In the genomic region with DNA sequence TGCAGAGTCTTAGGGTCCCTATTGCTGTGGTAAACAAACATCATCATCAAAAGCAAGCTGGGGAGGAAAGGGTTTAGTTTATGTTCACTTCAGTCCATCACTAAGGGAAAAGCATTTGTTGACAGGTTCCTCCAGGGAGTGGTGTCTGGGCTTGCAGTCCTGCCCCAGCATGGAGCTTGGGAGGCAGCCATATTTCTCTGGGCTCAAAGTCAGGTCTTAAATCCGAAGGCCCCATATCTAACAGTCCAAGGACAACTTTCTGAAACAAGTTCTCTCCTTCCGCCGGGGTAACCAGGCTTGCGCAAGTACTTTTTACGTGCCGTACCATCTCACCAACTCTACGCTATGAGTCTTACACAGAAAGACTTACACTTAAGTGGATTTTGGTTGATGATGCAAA, we compare ENCODE assay signal across 15 mouse cellular contexts.
DNase-seq lines count a peak whose midpoint lies in the region; ATAC-seq lines count a peak whose summit lies in the region.
"Had no signal": no experiment of that assay in that cellular context is flagged by ENCODE, and none has a peak within 500 bp of the region (broad histone marks: within the 10 kb centered on the region; RNA-seq: fewer than 3 reads in every experiment).

No protein-coding gene starts in this region.

- DNase-seq in gastrocnemius, postnatal 14 days, result peak; percentile 22
- no peak for DNase-seq in gastrocnemius, postnatal 25 days
- DNase-seq in ovary, postnatal 36 days (ENCODE audit: low spot score), result peak; percentile 58
- DNase-seq in ovary, postnatal 10 days (ENCODE audit: low spot score), result no peak
- DNase-seq in cerebellum, postnatal 10 days, result peak; percentile 85 to 87
- peak; percentile 15 for DNase-seq in testis, postnatal 14 days (ENCODE audit: low spot score)
- DNase-seq in midbrain, embryonic 14.5 days, result no peak
- DNase-seq in midbrain, embryonic 10.5 days (ENCODE audit: low spot score), result no peak
- DNase-seq: forebrain, postnatal 0 days; kidney, postnatal 36 days; lung, postnatal 14 days; thymus, adult 18-20 months had no signal

- H3K4me2 ChIP-seq in midbrain, embryonic 14.5 days (ENCODE audit: low read length), result no peak overlapping the region
- H3K4me2 ChIP-seq: intestine, embryonic 15.5 days; midbrain, embryonic 15.5 days had no signal

- H3K4me1 ChIP-seq in midbrain, embryonic 14.5 days (ENCODE audit: control insufficient read depth, insufficient read depth, low read length), result no peaks in the 10 kb centered on the region
- H3K4me1 ChIP-seq in midbrain, embryonic 10.5 days, result 0 out of 2 replicates have a peak, but pooled peaks cover 3% of the 10 kb centered on the region
- H3K4me1 ChIP-seq: intestine, embryonic 15.5 days; midbrain, embryonic 15.5 days had no signal

- H3K27me3 ChIP-seq in midbrain, embryonic 14.5 days (ENCODE audit: control insufficient read depth, insufficient read depth, low read length), result no peaks in the 10 kb centered on the region
- no peaks in the 10 kb centered on the region for H3K27me3 ChIP-seq in midbrain, embryonic 10.5 days (ENCODE audit: low read depth, poor library complexity, severe bottlenecking)
- H3K27me3 ChIP-seq: intestine, embryonic 15.5 days; midbrain, embryonic 15.5 days had no signal

- H3K36me3 ChIP-seq in midbrain, embryonic 14.5 days (ENCODE audit: control insufficient read depth, insufficient read depth, low read length), result no peaks in the 10 kb centered on the region
- no peaks in the 10 kb centered on the region for H3K36me3 ChIP-seq in midbrain, embryonic 10.5 days
- H3K36me3 ChIP-seq: intestine, embryonic 15.5 days; midbrain, embryonic 15.5 days had no signal

- H3K27ac ChIP-seq in midbrain, embryonic 14.5 days (replicated peaks; ENCODE audit: low read depth, low read length), result no peak overlapping the region
- no peak overlapping the region for H3K27ac ChIP-seq in midbrain, embryonic 10.5 days (replicated peaks)
- H3K27ac ChIP-seq: intestine, embryonic 15.5 days; liver, embryonic 14.5 days; midbrain, embryonic 15.5 days had no signal

- 92% methylated on average over 7 of the region's 7 CpGs for WGBS in midbrain, embryonic 14.5 days
- WGBS in midbrain, embryonic 10.5 days, result 95% methylated on average over 7 of the region's 7 CpGs

- no peaks in the 10 kb centered on the region for H3K9me3 ChIP-seq in midbrain, embryonic 14.5 days (ENCODE audit: control insufficient read depth, low read length)
- H3K9me3 ChIP-seq in midbrain, embryonic 10.5 days (replicated peaks), result no peaks in the 10 kb centered on the region
- H3K9me3 ChIP-seq: intestine, embryonic 15.5 days; midbrain, embryonic 15.5 days had no signal

- no peak overlapping the region for H3K4me3 ChIP-seq in midbrain, embryonic 14.5 days (replicated peaks; ENCODE audit: low read depth, low read length)
- H3K4me3 ChIP-seq in midbrain, embryonic 10.5 days, result no peak overlapping the region
- H3K4me3 ChIP-seq: intestine, embryonic 15.5 days; midbrain, embryonic 15.5 days had no signal

- intact Hi-C loops in gastrocnemius, postnatal 14 days (cut with DNase I; ENCODE audit: low total_unique reads), result loop anchor here (10.0 kb wide), 1 partner anchor 289 kb away; a partner anchor contains a TSS

- no peak for ATAC-seq in midbrain, embryonic 14.5 days (ENCODE audit: low FRiP score, low TSS enrichment)
- ATAC-seq: forebrain, postnatal 0 days; intestine, embryonic 15.5 days; midbrain, embryonic 15.5 days had no signal

- no peak overlapping the region for H3K9ac ChIP-seq in midbrain, embryonic 14.5 days (replicated peaks; ENCODE audit: low read length)
- H3K9ac ChIP-seq: forebrain, postnatal 0 days; intestine, embryonic 15.5 days; liver, embryonic 14.5 days; midbrain, embryonic 15.5 days had no signal

Comparison
In these comparisons a context has a peak if more than half of its experiments do, and no peak if none do; other contexts are left out.
1. DNase-seq: peak in gastrocnemius, postnatal 14 days (single experiment), ovary, postnatal 36 days (single experiment), cerebellum, postnatal 10 days (2 of 2) and testis, postnatal 14 days (single experiment); none in gastrocnemius, postnatal 25 days (single experiment), ovary, postnatal 10 days (single experiment), midbrain, embryonic 14.5 days (single experiment) and midbrain, embryonic 10.5 days (single experiment).